Mouse (Mus musculus): ENCODE results near the gene Zscan25.
"Not testable (repeated sequence)": the region's sequence is repeated elsewhere in the genome, so short reads cannot be mapped to it uniquely, and the experiment has no call there.

Gene Zscan25

GRCm38 (mm10) chr5:145280371-145281143 lies at the start of gene Zscan25:
Gene Zscan25 (plus strand): TSS chr5:145280500.
- DNase-seq: peak; percentile 93

GRCm38 (mm10) chr5:145230641-145231040 lies 49.7 kb upstream of the Zscan25 start:
- no peak for DNase-seq

GRCm38 (mm10) chr5:145231367-145231871 lies 48.9 kb upstream of the Zscan25 start, which contains the start of gene Zfp655:
Gene Zfp655 (plus strand): TSS chr5:145231715.
- peak; percentile 98 for DNase-seq

- no peak for DNase-seq
These were observed 48.3 kb upstream of the Zscan25 start for GRCm38 (mm10) chr5:145231893-145232411.

GRCm38 (mm10) chr5:145234636-145235035 lies 45.7 kb upstream of the Zscan25 start:
- no peak for DNase-seq

- DNase-seq: no peak
These were observed 30.8 kb upstream of the Zscan25 start for GRCm38 (mm10) chr5:145249520-145249919.

GRCm38 (mm10) chr5:145273568-145273967 lies 6.7 kb upstream of the Zscan25 start:
- DNase-seq: not testable (repeated sequence)

GRCm38 (mm10) chr5:145279948-145280347 lies 352 bp upstream of the Zscan25 start:
- peak; percentile 26 for DNase-seq

- no peak for DNase-seq
These were observed 8.1 kb downstream of the Zscan25 start for GRCm38 (mm10) chr5:145288382-145288781.

GRCm38 (mm10) chr5:145290697-145291096 lies 10.4 kb downstream of the Zscan25 start:
- DNase-seq: no peak

- no peak for DNase-seq
These were observed 12.1 kb downstream of the Zscan25 start for GRCm38 (mm10) chr5:145292398-145292797.

- no peak for DNase-seq
These were observed 20.2 kb downstream of the Zscan25 start for GRCm38 (mm10) chr5:145300469-145300868.

GRCm38 (mm10) chr5:145301796-145302195 lies 21.5 kb downstream of the Zscan25 start:
- DNase-seq: not testable (repeated sequence)

GRCm38 (mm10) chr5:145302424-145302823 lies 22.1 kb downstream of the Zscan25 start:
- DNase-seq: no peak

- DNase-seq: not testable (repeated sequence)
These were observed 26.7 kb downstream of the Zscan25 start for GRCm38 (mm10) chr5:145306953-145307352.

- not testable (repeated sequence) for DNase-seq
These were observed 27.5 kb downstream of the Zscan25 start for GRCm38 (mm10) chr5:145307811-145308210.

GRCm38 (mm10) chr5:145313845-145314244 lies 33.5 kb downstream of the Zscan25 start:
- DNase-seq: no peak

- DNase-seq: no peak
These were observed 36.8 kb downstream of the Zscan25 start for GRCm38 (mm10) chr5:145317141-145317540.

GRCm38 (mm10) chr5:145338756-145339155 lies 58.5 kb downstream of the Zscan25 start:
- not testable (repeated sequence) for DNase-seq

All from cerebellum, adult 11-12 months (tissue).